Mouse (Mus musculus): ENCODE data around the gene Comp.

The Comp gene

DNA sequence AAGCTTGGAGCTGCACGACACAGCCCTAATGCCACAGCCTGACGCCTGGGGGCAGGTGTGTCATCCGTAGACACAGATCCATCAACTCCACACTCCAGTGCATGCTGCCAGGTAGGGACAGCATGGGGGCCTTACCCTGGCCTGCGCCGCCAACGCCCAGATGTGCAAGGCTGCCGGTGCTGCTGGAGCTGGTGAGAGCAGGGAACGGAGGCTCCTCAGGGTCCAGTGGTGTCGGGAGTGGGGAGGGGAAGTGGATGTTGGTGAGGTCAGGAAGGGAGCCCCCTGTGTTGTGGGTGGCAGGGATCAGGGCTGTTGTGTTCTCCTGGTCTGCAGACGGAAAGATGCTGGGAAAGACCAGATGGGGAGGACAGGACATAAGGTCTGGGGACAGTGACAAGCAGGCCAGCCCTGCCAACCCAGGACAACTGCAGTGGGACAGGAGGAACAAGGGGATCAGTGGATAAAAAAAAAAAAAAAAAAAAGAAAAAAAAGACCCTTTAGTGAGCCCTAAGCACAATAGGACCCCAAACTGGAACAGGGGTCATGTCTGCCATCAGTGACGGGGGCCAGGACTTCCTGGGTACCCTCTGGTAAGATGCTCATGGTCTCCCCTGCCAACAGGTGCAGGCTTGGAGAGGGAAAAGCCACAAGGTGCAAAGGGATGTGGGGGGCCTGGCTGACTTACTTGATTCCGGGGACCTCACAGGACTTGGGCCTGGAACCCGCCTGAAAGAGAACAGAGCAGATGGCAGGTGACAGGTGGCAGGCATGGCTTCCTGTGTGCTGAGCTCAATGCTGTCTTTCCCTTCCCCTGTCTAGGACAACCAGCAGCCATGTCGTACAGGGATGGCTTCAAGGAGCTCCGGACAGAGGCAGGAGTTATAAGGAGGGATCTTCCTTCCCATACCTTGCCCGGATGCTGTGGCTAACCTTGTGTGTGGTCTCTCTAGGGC is 24.5 kb downstream of the Comp start:
- DNase-seq (ENCODE audit: low spot score) = no peak

GRCm38 (mm10) chr8:70404212-70404611 is 30.9 kb downstream of the Comp start:
- DNase-seq (ENCODE audit: low spot score) = no peak

DNA sequence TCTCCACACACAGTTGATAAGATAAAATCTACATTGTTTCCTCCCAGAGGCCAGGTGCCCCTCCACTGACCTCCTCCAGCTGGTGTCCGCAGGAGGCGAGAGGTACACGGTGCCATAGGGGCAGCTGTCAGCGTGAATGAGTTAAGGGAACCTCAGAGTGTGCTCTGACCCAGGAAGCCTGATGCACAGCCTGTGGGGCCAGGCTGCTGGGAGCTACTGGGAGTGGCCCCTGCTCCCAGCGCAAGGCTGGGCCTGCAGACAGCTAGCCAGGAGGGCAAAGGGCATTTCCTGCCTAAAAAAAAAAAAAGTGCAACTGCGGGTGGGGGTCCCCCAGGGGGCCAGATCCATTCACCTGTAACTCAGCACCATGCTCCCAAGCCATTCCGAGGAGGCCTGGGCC is 31.8 kb downstream of the Comp start:
- no peak for DNase-seq (ENCODE audit: low spot score)

DNA sequence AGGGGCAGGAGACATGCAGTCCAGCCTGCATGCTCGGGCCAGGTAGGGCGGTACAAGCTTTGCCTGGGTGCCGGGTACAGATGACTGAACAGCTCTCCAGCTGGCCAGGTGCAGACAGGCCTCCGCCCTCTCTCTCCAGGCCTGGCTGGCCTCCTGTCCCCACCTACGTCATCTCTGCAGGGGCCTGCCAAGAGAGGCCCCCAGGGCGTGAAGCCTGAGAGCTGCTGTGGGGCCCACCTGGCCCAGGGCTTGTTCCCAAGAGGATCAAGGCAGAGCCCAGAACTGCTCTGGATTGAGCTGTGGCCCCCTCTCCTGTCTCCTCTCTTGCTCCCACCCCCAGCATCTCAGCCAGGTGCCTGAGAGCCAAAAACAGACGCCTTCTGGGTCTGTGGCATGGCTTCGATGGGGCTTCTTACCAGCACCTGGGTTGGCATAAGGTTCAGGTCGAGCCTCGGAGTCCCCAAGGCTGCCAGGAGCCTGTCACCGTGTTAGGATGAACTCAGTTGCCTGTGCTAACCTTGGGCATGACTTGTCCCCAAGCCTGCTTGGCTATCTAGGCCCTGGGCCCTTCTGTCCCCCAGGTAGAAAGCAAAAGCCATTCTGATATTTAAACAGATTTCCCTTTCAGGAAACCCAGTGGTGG is 33.2 kb downstream of the Comp start:
- DNase-seq (ENCODE audit: low spot score) = peak; percentile 18

GRCm38 (mm10) chr8:70408301-70408700 is 34.9 kb downstream of the Comp start:
- DNase-seq (ENCODE audit: low spot score) = no peak

DNA sequence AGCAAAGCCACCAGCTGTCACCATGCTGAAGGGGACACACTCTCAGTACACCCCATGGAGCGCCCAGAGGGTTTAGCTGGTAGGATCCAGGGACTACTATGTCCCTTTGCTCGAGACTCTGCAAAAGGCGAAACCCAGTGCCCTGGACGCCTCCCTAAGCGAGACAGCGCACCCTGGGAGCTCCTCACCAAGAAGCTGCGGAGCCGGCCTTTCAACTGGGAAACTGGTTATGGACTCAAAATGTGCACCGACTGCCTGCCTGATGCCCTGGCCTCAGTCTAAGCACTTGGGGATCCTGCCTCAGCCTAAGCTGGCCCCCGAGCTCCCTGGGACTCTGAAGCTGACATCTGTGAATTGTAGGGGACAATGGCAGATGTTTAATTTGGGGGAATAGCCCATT is 35.7 kb downstream of the Comp start:
- DNase-seq (ENCODE audit: low spot score) = no peak

GRCm38 (mm10) chr8:70409455-70409871 is 36.1 kb downstream of the Comp start:
- peak; percentile 52 for DNase-seq (ENCODE audit: low spot score)

DNA sequence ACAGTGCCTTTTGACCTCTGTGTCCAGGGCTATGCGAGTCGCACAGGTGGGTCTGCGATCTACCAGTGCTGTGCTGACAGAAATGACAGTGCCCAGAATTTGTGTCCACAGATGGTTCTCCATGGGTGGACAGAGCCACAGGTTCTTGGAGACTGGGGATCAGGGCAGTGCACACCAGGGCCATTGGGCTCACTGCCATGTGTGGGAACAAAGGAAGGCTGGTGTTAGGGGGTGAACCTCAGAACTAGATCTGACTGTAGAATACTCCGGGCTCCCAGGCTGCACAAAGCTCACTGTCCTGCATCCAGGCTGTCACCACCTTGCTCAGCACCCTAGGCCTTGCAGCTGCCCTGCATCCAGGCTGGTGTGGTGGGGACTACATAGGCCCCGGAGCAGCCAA is 36.9 kb downstream of the Comp start:
- DNase-seq (ENCODE audit: low spot score) = no peak

- no peak for DNase-seq (ENCODE audit: low spot score)
Observed at GRCm38 (mm10) chr8:70414310-70414946, 41.1 kb downstream of the Comp start.

- peak; percentile 24 for DNase-seq (ENCODE audit: low spot score)
Observed at GRCm38 (mm10) chr8:70415540-70416451, 42.4 kb downstream of the Comp start.

- DNase-seq (ENCODE audit: low spot score) = no peak
Observed at GRCm38 (mm10) chr8:70416941-70417340, 43.6 kb downstream of the Comp start.

DNA sequence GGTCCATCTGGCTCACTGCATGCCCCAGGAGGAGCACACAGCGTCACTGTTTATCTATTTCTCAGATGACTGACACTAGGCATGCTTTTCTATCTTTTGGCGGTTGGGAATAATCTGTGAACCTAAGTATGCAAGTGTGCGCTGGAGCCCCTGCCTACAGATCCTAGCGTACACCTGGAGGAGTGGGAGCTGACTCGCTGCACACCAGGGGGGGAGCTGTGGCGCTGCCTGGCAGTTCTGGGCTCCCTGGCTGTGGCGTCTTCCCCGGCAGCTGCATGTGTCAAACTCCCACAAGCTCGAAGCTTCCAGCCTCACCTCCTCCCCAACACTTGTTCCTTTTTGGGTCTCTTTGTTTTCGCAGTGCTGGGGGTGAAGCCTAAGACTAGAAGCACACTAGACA is 44.6 kb downstream of the Comp start:
- DNase-seq (ENCODE audit: low spot score) = no peak

DNA sequence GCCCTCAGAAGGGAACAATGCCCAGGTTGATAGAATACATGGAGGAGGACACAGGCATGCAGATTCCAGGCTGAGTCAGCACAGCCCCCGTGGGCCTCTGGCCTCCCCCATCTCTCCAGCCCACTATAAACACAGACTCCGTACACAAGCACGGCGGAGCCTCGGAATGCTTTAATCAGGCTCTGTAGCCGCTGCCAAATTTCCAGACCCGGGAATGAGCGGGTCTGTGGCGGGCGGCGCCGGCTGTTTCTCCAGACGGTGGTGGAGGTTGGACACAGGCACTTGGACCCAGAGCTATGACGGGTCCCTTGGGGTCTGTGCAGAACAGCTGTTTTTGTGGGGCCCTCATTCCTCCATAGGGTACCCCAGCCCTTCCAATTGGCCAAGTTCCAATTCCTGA is 45.6 kb downstream of the Comp start:
- DNase-seq (ENCODE audit: low spot score) = no peak

GRCm38 (mm10) chr8:70419879-70420643 is 46.7 kb downstream of the Comp start:
- DNase-seq (ENCODE audit: low spot score) = no peak

GRCm38 (mm10) chr8:70421349-70422104 is 48.2 kb downstream of the Comp start:
- DNase-seq (ENCODE audit: low spot score) = no peak

DNA sequence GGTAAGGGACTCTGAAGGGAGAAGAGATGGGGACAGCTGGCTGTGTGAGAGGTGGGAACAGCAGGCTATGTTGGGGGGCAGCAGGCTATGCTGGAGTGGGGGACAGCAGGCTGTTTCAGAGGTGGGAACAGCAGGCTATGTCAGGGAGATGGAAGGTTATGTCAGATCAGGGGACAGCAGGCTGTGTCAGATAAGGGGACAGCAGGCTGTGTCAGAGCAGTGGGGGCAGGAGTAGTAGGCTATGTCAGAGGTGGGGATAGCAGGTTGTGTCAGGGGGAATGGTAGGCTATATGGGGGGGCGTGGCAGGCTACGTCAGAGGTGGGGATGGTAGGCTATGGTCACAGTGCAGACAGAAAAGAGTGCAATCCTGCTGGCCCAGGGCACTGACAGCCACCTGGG is 49.4 kb downstream of the Comp start:
- no peak for DNase-seq (ENCODE audit: low spot score)

GRCm38 (mm10) chr8:70426300-70426907 is 53.0 kb downstream of the Comp start:
- no peak for DNase-seq (ENCODE audit: low spot score)

DNA sequence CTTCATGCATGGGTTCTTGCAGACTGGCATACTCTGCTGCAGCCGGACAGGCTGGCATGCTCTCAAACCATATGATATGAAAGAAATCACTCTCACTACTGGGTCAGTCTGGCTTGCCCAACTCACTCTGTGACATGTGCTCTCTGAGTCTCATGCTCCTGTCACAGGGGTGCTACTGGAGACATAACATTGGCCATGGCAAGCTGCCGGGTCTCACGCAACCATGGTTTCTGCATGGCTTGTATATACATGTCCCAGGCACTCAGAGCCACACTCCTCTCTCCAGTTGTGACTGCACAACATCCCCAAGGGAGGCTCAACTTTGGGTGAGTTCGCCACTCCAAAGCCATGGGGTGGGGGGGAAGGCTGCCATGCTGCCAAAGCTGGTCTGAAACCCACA is 57.9 kb downstream of the Comp start:
- no peak for DNase-seq (ENCODE audit: low spot score)
